Mouse (Mus musculus) hindbrain, embryonic 13.5 days (tissue): ENCODE measurements around the gene Clrn2. TPM values are rescaled to one million over a fixed set of nuclear protein-coding genes. Genes with fewer than 3 reads are reported as not detected.

Experiments used
- ATAC-seq: fragments of 200-750 bp; cut with Nextera tagmentation; 2 replicates; pipeline ENCODE4 v1.8.0; 2017; ENCODE audit warnings: moderate TSS enrichment; ENCODE audit not compliant: low FRiP score
- H3K27ac ChIP-seq: fragments of 300-500 bp; sonication (generic); 2 replicates; pipeline ENCODE4 v1.5.1; 2015; ENCODE audit warnings: inconsistent platforms, mild to moderate bottlenecking, moderate library complexity
- H3K27me3 ChIP-seq: fragments of 300-500 bp; sonication (generic); 2 replicates; pipeline ENCODE4 v1.6.1; 2015; ENCODE audit warnings: mild to moderate bottlenecking, inconsistent platforms
- H3K36me3 ChIP-seq: fragments of 300-500 bp; sonication (generic); 2 replicates; pipeline ENCODE4 v1.6.1; 2015; ENCODE audit warnings: mild to moderate bottlenecking, inconsistent platforms
- H3K4me1 ChIP-seq: fragments of 300-500 bp; sonication (generic); replicated peaks from 2 replicates; pipeline ENCODE4 v1.6.1; 2015; ENCODE audit warnings: inconsistent platforms
- H3K4me2 ChIP-seq: fragments of 300-500 bp; sonication (generic); 2 replicates; pipeline ENCODE4 v1.6.1; 2015; ENCODE audit warnings: inconsistent platforms, mild to moderate bottlenecking, moderate library complexity
- H3K4me3 ChIP-seq: fragments of 300-500 bp; sonication (generic); 2 replicates; pipeline ENCODE4 v1.5.1; 2015; ENCODE audit warnings: mild to moderate bottlenecking, inconsistent platforms
- H3K9ac ChIP-seq: fragments of 300-500 bp; sonication (generic); 2 replicates; pipeline ENCODE4 v1.6.1; 2015; ENCODE audit warnings: mild to moderate bottlenecking, inconsistent platforms
- H3K9me3 ChIP-seq: fragments of 300-500 bp; sonication (generic); 2 replicates; pipeline ENCODE4 v1.6.1; 2016; ENCODE audit warnings: inconsistent platforms
- WGBS: fragments of 180-500 bp; shearing (Covaris S2); methylation state at CpG from one replicate; pipeline ENCODE4 v1.1.7; 2015; 5-methylcytosine and 5-hydroxymethylcytosine counted together
- polyA plus RNA-seq: library from polyadenylated mRNA; unstranded; fragments of >200 nt; fragmentation: Nextera tagmentation; extraction: Ambion mirVana; gene quantifications from 2 replicates; pipeline ENCODE4 v1.2.1, GENCODE M21; 2015

Clrn2 gene
- polyA plus RNA-seq, 1 experiment from 2014 or later, result 0.18 TPM

DNA sequence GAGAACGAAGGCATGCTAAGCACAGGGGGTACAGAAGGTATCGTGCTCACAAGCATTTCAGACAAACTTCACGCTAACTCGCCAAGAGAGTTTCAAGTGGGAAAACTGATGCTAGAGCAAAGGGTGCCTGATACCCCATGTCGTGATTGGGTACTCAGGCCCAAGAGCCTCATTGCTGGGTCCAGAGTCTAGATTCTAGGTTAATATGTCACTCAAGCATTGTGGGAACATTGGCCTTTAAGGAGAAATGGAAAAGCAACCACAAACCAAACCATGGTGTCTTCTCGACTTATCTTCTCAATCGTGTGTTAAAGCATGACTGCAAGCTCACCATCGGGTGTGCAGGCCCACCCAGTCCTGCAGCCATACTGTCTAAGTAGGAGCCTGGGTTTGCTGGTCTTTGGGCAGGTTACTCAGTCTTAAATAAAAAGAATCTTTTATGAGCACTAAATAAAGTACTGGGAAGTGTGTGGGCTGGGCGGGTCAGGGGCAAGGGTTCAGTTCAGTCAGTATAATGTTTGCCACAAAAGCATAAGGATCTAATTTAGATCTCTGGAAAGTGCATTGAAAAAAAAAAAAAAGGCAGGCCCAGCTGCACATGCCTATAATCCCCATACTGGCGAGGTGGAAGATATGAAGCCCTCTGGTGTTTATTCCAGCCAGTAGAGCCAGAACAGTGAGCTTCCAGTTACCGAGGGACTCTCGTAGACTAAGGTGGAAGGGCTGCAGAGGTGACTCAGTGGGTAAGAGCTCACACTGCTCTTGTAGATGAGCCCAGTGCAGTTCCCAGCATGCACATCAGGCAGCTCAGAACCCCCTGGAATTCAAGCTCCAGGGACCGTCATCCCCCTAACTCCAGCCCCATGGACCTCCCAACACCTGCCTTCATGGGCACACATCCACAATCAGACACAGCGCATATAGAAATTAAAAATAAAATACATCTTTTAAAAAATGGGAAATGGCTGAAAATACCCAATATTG is 17.3 kb upstream of the Clrn2 start:
- H3K27ac ChIP-seq, result no peak overlapping the region
- no peak overlapping the region for H3K4me2 ChIP-seq
- H3K4me1 ChIP-seq, result no peaks in the 10 kb centered on the region
- H3K36me3 ChIP-seq, result peaks cover 38% of the 10 kb centered on the region
- H3K27me3 ChIP-seq, result no peaks in the 10 kb centered on the region
- H3K9ac ChIP-seq, result no peak overlapping the region
- no peak overlapping the region for H3K4me3 ChIP-seq
- no peaks in the 10 kb centered on the region for H3K9me3 ChIP-seq
- 92% methylated on average over 14 of the region's 14 CpGs for WGBS
- ATAC-seq, result no peak

DNA sequence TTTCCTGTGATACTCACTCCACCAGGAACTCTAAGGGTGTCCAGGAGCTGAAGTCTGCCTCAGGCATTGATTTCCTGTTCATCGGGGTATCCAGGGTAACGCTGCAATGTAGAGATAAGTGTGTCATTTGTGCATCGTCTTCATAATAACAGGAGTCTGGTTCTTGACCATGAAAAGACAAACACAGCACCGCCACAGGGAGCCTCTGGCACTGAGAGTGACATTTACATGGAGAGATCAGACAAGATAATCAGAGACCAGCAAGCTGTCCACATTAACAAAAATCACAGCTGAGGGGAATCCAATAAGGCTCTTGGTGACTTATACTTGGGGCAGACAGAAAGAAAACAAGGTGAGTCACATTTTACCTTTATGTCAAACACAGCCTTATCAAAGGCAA is 15.7 kb upstream of the Clrn2 start:
- H3K4me2 ChIP-seq, result no peak overlapping the region
- H3K27ac ChIP-seq, result no peak overlapping the region
- H3K4me1 ChIP-seq, result no peaks in the 10 kb centered on the region
- no peak for ATAC-seq
- no peaks in the 10 kb centered on the region for H3K27me3 ChIP-seq
- no peaks in the 10 kb centered on the region for H3K9me3 ChIP-seq
- H3K4me3 ChIP-seq, result no peak overlapping the region
- peaks cover 31% of the 10 kb centered on the region for H3K36me3 ChIP-seq
- no peak overlapping the region for H3K9ac ChIP-seq
- WGBS, result 73% methylated on average over 4 of the region's 4 CpGs

DNA sequence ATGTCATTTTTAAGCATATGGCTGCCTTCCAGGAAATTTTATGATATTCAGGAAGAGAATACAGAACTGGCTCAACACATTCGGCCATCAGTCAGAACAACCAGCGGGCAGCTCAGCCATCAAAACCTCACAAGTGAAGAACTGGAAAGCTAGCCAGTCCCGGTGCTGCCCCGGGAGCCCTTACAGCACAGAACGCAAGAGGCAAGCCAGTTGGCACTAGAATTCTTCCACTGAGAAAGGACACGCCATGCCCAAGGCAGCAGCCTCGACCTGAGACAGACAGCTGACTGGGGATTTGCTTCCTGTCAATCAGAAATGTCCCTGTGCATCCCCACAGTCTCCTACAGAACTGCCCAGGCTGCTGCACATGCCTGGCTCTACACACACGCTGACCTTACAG is 15.2 kb upstream of the Clrn2 start:
- H3K9me3 ChIP-seq, result no peaks in the 10 kb centered on the region
- peaks cover 31% of the 10 kb centered on the region for H3K36me3 ChIP-seq
- H3K4me2 ChIP-seq, result no peak overlapping the region
- 88% methylated on average over 8 of the region's 8 CpGs for WGBS
- no peak overlapping the region for H3K9ac ChIP-seq
- no peak overlapping the region for H3K27ac ChIP-seq
- H3K27me3 ChIP-seq, result no peaks in the 10 kb centered on the region
- H3K4me3 ChIP-seq, result no peak overlapping the region
- no peaks in the 10 kb centered on the region for H3K4me1 ChIP-seq
- ATAC-seq, result no peak

DNA sequence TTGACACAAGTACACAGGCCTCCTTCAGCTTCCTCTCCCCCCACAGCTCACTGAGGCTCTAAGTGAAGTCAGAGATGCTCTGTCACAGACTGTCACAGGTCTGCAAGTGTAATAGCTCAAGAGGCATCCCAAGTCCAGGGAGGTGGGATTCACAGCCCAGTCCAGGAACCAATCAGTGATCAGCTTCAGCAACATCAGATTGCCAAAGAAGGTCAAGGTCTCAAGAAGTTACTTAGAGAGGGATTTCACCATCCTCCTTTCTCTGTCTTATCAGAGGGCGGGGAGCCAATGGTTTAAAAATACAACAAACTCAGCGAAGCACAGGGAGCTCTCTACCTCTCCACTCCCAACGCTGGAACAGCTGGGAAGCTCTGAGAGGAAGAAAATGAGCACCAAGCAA is 12.4 kb upstream of the Clrn2 start:
- H3K27ac ChIP-seq, result no peak overlapping the region
- ATAC-seq, result no peak
- H3K27me3 ChIP-seq, result no peaks in the 10 kb centered on the region
- H3K9me3 ChIP-seq, result no peaks in the 10 kb centered on the region
- no peaks in the 10 kb centered on the region for H3K4me1 ChIP-seq
- H3K9ac ChIP-seq, result no peak overlapping the region
- H3K36me3 ChIP-seq, result peaks cover 30% of the 10 kb centered on the region
- no peak overlapping the region for H3K4me2 ChIP-seq
- no peak overlapping the region for H3K4me3 ChIP-seq
- WGBS, result 93% methylated on average over 3 of the region's 3 CpGs

DNA sequence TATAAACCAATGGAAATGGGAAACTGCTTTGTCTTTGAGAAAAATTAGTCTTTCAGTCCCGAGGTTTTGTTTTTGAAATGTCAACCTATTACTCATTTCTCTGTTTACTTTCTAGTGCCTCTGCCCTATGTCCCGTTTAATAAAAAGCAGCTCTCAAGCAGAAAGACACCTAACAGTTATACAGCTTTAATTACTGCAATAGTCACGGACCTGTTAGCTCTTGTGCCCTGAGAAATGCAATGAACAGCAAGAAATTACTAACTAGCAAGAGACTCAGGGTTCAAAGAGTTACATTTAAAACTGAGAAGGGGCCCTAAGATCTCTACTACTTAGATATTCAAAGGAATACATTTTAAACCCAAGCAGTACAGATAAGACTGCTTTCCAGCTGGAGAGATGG is 11.8 kb upstream of the Clrn2 start:
- no peak overlapping the region for H3K4me3 ChIP-seq
- WGBS, result 87% methylated on average over 3 of the region's 3 CpGs

DNA sequence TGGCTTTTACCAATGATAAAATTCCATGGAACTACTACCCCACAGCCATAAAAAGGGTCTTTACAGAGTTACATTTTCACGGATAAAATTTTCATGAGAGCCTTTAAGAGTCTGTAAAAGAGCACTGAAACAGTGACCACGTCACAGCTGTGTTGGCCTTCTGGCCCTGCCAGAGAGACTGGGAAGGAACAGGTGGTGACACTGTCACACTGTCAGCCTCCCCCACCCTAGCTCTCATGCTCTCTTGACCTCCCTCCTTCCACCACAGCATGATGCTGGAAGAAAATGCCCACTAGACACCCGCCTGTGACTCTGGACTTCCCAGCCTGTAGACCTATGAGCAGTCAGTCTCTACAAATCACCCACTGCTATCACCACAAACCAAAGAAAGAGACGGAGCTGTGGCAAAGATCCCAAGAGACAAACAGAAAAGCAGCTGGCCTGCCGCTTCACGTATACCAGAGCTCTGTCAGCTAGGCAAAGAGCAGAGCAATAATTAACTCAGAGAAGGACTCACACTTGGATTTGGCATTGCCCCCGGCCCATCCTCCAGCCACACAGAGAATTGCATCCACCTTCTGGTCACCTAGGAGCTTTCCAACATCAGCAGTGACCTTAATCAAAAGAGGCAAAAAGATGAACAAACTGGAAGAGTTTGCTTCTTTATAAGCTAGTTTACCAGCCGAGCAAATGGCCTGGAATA is 9.3 kb upstream of the Clrn2 start:
- no peak for ATAC-seq
- Histone ChIP-seq H3K4me2 (no peak overlapping the region), H3K4me1 (peaks cover 14% of the 10 kb centered on the region), H3K4me3 (no peak overlapping the region), H3K27me3 (no peaks in the 10 kb centered on the region), H3K9ac (no peak overlapping the region), H3K36me3 (peaks cover 16% of the 10 kb centered on the region), H3K27ac (no peak overlapping the region), H3K9me3 (no peaks in the 10 kb centered on the region)
- 84% methylated on average over 8 of the region's 8 CpGs for whole genome bisulfite sequencing

More for the DNA sequence above, 11.8 kb upstream of the Clrn2 start:
- Histone ChIP-seq H3K4me2 (no peak overlapping the region), H3K27ac (no peak overlapping the region), H3K9me3 (no peaks in the 10 kb centered on the region), H3K4me1 (no peaks in the 10 kb centered on the region), H3K27me3 (no peaks in the 10 kb centered on the region), H3K36me3 (peaks cover 30% of the 10 kb centered on the region), H3K9ac (no peak overlapping the region)
- no peak for ATAC-seq

DNA sequence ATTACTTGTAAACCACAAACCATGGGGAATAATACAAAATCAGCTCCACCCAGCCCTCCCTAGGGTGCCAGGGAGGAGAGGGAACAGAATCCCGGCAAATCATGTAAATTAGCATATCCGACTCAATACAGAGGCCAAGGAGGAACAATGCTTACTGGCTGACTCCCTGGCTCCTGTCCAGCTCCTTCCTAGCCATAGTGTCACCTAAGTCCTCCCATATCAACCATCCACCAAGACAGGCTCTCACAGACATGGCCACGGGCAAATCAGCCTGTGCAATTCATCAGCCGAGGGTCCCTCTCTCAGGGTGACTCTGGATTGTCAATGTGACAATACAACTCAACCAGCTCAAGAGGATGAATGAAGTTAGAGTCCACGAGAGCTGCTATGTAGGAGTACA is 4.9 kb upstream of the Clrn2 start:
- no peak overlapping the region; the same call in 1 of the 2 replicates for H3K4me3 ChIP-seq
- peak overlapping the region; percentile 84; the same call in 1 of the 2 replicates for H3K9ac ChIP-seq
- H3K4me1 ChIP-seq, result peaks cover 19% of the 10 kb centered on the region
- 22% methylated on average over 5 of the region's 5 CpGs for WGBS
- no peaks in the 10 kb centered on the region for H3K9me3 ChIP-seq
- no peak overlapping the region for H3K27ac ChIP-seq
- H3K27me3 ChIP-seq, result no peaks in the 10 kb centered on the region
- peak overlapping the region; percentile 98 for H3K4me2 ChIP-seq
- ATAC-seq, result no peak
- H3K36me3 ChIP-seq, result peaks cover 11% of the 10 kb centered on the region

DNA sequence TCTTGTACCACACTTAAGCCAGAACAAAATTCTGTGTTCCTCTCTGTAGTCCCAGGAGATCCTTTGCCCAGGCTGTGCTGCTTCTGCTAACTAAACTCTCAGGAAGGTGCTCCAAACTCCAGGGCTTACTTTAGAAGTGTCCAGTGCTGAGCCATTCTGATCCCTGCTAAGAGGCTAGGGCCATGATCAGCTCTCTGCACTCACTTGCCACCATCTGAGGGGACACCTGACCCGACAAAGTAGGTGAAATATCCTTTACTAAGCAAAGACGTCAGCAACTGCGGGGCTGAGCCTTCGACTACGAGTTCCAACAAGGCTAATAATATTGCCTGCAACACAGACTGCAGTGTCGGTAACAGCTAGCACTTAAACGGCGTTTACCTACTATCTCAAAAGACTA is 4.3 kb upstream of the Clrn2 start:
- WGBS, result 2% methylated on average over 8 of the region's 8 CpGs
- H3K27me3 ChIP-seq, result no peaks in the 10 kb centered on the region
- H3K9me3 ChIP-seq, result no peaks in the 10 kb centered on the region
- no peak for ATAC-seq
- peak overlapping the region; percentile 98 for H3K4me2 ChIP-seq
- H3K4me3 ChIP-seq, result peak overlapping the region; percentile 68
- peaks cover 11% of the 10 kb centered on the region; the same call in 1 of the 2 replicates for H3K36me3 ChIP-seq
- H3K4me1 ChIP-seq, result peaks cover 19% of the 10 kb centered on the region
- H3K27ac ChIP-seq, result 0 out of 2 replicates have a peak overlapping the region, but pooled peaks have one; percentile 13
- peak overlapping the region; percentile 84 for H3K9ac ChIP-seq

DNA sequence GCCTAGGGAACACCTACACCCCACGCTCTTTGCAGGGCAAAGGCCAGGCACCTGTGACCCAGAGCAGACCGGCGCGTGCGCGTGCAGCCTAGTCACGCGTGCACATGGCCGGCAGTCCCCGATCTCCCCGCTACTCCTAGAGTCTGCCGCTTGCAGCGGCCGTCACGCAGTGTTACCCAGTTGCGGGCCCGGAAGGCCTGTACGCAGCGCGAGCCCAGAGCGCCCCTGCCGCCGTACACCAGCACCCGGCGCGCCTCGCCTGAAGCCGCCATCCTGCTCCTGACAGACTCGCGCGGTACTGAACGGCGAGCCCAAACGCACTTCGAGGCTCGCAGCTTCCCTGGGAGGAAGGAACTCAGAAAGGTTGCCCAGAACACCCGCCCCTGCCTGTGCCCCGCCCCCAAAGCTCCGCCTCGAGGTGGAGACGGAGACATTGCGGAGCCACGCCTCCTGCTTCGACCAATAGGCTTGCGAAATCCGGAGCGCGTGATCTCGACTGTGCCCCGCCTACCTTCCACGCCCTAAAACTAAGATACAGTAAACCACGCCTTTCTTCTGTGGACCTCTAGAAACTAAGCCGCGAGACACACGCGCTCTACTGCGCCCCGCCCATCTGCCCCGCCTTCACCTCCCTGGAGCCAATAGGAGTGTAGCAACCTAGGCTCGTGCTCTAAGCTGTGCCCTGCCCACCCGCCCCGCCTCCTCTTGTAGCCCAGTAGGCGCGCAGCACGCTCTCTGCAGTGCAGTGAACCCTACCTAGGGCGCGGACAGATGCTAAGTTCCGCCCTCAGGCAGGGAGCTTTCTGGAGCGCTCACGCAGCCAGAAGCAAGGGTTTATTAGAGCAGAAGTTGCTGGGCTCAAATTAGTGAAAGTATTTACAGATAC is 3.5 kb upstream of the Clrn2 start, which contains the start of gene Qdpr:
Gene Qdpr, minus strand, starts transcription at position 406 of the 886 bp plus-strand sequence.
- H3K36me3 ChIP-seq, result 0 out of 2 replicates have a peak, but pooled peaks cover 7% of the 10 kb centered on the region
- ATAC-seq, result peak; percentile 99
- WGBS, result under 1% methylated on average over 70 of the region's 70 CpGs

DNA sequence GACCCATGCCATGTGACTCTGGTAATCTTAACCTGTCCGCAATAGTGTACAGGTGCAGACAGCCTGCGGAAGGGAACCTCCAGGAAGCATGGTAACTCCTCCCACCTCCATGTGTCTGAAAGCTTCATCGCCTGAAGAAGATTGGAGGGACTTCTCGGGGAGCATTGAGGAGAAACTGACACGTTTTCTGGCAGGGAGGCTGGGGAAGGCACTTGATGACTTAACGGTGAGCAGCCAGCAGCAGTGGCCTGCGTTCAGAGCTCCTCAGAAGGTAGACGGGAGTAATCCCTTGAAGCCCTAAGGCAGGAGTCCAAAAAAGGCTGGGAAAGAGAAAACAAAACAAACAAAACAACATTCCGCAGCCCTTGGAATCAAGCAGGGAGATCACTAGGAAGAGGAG is 905 bp downstream of the Clrn2 start:
- H3K27me3 ChIP-seq, result no peaks in the 10 kb centered on the region
- no peak overlapping the region for H3K4me2 ChIP-seq
- H3K9ac ChIP-seq, result no peak overlapping the region
- 54% methylated on average over 9 of the region's 9 CpGs for WGBS
- peaks cover 3% of the 10 kb centered on the region; the same call in 1 of the 2 replicates for H3K4me1 ChIP-seq
- no peak for ATAC-seq
- H3K27ac ChIP-seq, result no peak overlapping the region
- no peaks in the 10 kb centered on the region for H3K36me3 ChIP-seq
- H3K9me3 ChIP-seq, result no peaks in the 10 kb centered on the region
- H3K4me3 ChIP-seq, result no peak overlapping the region

More for the DNA sequence above, 3.5 kb upstream of the Clrn2 start, which contains the start of gene Qdpr:
- H3K27me3 ChIP-seq, result no peaks in the 10 kb centered on the region
- H3K9me3 ChIP-seq, result no peaks in the 10 kb centered on the region
- H3K27ac ChIP-seq, result peak within 1 kb of the TSS; percentile 79
- peak within 1 kb of the TSS; percentile 98 for H3K4me2 ChIP-seq
- H3K9ac ChIP-seq, result peak within 1 kb of the TSS; percentile 84
- peaks cover 19% of the 10 kb centered on the region for H3K4me1 ChIP-seq
- H3K4me3 ChIP-seq, result peak within 1 kb of the TSS; percentile 68

DNA sequence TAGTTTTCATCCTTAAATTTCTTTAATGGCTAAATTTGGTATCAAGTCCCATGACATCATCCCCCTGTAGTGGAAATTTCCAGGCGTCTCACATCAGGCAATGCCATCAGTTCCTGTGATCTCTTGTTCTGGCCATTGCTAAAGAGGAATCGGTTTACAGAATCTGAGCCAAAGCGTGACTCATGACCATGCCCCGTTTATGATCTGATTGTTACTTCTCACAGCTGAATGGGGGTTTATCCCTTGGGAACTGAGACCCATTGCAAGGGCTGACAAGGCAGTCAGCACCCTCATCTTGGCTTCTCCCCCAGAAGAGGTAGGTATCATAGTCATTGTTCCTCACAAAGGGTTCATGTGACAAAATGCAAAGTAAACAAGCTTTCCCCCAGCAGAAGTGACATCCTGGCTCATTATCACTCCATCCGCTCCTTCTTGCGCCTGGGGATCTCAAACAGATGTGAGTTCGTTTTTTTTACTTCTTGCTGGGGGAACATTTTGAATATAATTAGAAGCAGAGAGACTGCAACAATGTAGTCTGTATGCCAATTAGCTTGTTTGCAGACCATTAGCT is 19.4 kb downstream of the Clrn2 start:
- Histone ChIP-seq H3K27ac (no peak overlapping the region), H3K4me1 (peaks cover 11% of the 10 kb centered on the region), H3K4me2 (no peak overlapping the region), H3K9ac (no peak overlapping the region), H3K36me3 (no peaks in the 10 kb centered on the region), H3K4me3 (no peak overlapping the region), H3K27me3 (0 out of 2 replicates have a peak, but pooled peaks cover 3% of the 10 kb centered on the region), H3K9me3 (no peaks in the 10 kb centered on the region)
- ATAC-seq, result no peak
- 62% methylated on average over 7 of the region's 7 CpGs for WGBS
